Mouse (Mus musculus): ENCODE results near the gene Efcab8. TPM values are rescaled to one million over a fixed set of nuclear protein-coding genes. Genes with fewer than 3 reads are reported as not detected.

The Efcab8 gene
- under 1 TPM; 0.20 to 0.26 TPM for total RNA-seq (2021)
- long read RNA-seq, experiment 1, partial matches to known transcripts: 0 of 4 reads
- long read RNA-seq, experiment 1, other reads (novel, unspliced or antisense): 4 of 4 reads
- long read RNA-seq, experiment 2: 0 reads

DNA sequence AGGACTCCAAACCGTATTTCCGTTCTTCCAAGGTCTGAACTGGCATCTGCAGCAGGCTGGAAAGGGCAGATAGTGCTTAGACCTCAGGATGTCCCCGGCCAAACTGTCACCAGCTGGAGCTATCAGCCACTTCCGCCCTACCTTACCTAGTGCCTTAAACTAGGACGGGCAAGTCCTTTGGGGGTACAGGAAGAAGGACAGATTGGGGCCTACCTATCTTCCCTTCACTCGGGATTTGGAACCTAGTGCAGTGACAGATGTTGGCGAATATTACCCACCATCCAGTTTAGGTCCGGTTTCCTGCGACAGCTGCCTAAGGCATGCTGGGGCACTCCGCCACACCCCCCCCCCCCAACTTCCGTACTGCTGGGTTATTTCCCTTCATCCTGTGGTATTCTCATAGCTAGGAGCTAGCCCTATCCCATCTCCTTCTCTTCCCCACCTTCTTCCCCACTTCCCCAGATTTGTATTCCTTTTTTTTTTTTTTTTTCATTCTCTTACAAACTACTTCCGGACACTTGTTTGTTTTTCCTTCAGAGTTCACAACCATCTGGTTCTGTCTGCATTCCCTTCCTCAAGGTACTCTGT is at the start of gene Efcab8:
Gene Efcab8, plus strand, starts transcription at position 538 of the 588 bp plus-strand sequence.
- DNase-seq (ENCODE audit: low spot score in 2 of 2): no peak

- DNase-seq (ENCODE audit: low spot score in 2 of 2): no peak
Measured at GRCm38 (mm10) chr2:153734033-153734432, 45.7 kb upstream of the Efcab8 start.

DNA sequence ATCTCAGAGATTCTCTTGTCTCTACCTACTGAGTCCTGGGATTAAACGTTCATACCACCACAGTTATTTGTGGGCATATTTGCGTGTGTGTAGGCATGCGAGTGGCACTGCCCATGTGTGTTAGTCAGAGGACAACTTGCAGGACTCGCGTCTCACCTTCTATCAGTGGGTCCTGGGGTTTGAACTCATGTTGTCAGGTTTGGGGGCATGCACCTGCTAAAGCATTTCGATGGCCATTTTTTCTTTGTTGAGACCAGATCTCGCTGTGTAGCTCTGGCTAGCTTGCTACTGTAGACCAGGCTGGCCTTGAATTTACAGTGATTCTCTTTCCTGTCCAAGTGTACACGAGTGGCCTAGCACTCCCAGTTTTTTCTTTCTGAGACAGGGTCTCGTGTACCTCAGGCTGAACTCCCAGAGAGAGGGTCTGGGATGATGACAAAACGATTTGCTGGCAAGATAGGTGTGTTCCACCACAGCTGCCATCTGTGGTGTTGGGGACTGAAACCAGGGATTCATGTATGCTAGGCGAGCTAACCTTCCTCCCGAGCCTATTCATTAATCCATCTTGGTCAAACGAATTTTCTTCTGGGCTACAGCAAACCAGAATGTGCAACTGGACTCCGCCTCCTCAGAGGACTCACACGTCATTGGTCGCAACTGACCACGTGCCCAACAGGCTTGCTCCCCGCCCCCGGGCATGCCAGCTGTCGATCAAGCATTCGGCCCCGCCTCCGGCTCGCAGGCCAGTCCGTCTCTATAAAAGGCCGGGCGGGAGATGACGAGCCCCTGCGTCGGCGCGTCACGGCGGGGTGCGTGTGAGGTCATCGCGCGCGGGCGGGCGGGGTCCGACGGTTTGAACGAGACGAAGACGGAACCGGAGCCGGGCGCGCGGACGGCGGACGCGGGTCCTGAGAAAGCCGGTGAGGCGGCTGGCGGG is 39.0 kb upstream of the Efcab8 start, which contains the start of gene Mapre1:
Gene Mapre1, plus strand, starts transcription at position 775 of the 937 bp plus-strand sequence.
- DNase-seq (ENCODE audit: low spot score in 2 of 2): peak; percentile 99

GRCm38 (mm10) chr2:153741437-153742065 is 38.2 kb upstream of the Efcab8 start:
- peak in 1 of 2 experiments; percentile 78 for DNase-seq (ENCODE audit: low spot score in 2 of 2)

DNA sequence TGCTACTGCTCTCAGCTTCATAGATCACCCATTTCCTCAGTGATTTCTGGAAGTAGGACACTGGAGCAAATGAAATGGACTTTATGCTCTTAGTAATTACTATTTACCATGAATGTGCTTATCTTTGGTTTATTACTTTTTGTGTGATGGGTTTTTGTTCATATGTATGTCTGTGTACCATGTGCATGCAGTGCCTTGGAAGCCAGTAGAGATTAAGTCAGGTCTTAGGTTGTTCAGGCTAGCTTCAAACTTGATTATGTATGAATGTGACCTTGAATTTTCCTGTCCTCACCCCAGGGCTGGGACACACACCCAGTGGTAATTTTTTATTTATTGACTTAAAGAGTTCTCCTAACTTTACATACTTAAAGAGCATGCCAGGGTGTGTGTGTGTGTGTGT is 31.7 kb upstream of the Efcab8 start:
- no peak for DNase-seq (ENCODE audit: low spot score in 2 of 2)

GRCm38 (mm10) chr2:153750363-153750762 is 29.4 kb upstream of the Efcab8 start:
- DNase-seq (ENCODE audit: low spot score in 2 of 2): no peak

- no peak for DNase-seq (ENCODE audit: low spot score in 2 of 2)
Measured at GRCm38 (mm10) chr2:153762121-153762520, 17.6 kb upstream of the Efcab8 start.

DNA sequence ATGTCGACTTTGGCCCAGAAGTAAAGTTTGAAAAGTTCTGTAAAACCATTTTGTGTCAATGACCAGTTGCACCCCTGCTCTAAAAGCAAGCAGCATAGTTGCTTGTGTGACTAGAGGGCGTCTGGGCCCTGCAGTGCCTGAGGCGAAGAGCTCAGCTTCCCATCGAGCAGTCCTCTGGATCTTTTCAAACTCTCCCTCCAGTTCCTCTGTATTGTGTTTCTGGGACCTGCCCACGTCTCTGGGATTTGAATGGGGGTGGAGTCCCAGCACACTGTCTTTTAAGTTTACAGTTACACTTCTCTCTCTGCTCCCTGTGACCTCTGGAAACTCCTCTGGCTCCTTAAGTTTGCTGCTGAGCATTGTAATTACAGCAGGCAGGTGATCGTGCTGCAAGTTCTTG is 12.2 kb upstream of the Efcab8 start:
- DNase-seq (ENCODE audit: low spot score in 2 of 2): no peak

GRCm38 (mm10) chr2:153768881-153769280 is 10.8 kb upstream of the Efcab8 start:
- no peak for DNase-seq (ENCODE audit: low spot score in 2 of 2)

DNA sequence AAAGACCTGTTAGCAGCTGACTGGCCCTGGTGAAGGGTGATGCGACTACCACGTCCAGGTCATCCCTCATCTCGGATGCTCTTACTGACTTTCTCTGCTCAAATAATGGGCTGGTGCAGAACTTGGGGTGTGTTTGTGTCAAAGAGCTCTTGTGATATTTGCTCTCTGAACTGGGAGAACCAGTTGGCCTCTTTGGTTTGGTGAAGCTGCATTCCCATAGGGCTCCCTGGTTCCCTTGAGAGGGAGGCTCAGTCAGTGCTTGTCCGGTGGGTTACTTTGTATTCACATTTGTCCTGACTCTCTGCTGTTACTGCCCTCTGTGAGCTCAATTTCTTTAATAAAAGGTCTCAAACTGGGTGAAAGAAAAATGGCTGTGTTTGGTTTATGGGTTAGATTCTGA is 6.8 kb upstream of the Efcab8 start:
- DNase-seq (ENCODE audit: low spot score in 2 of 2): no peak

DNA sequence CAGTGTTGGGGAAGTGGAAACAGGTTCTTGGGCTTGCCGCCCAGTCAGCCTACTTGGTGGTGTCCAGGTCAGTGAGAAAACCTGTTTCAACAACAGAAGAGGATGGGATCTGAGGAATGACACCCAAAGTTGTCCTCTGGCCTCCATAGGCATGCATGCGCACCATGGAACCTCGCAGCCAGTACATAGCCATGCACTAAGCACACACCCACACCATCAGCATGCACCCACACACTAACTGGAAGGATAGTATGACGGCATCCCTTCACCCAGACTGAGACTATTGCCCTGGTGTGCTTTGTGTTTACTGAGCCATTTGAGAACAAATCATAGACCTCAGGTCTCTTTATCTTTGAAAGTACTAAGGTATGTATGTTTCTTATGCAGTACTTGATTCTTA is 4.3 kb upstream of the Efcab8 start:
- DNase-seq (ENCODE audit: low spot score in 2 of 2): no peak

- DNase-seq (ENCODE audit: low spot score in 2 of 2): peak; percentile 78 to 79
Measured at GRCm38 (mm10) chr2:153778638-153779362, 931 bp upstream of the Efcab8 start.

- no peak for DNase-seq (ENCODE audit: low spot score in 2 of 2)
Measured at GRCm38 (mm10) chr2:153781181-153781580, 1.4 kb downstream of the Efcab8 start.

GRCm38 (mm10) chr2:153784668-153785067 is 4.9 kb downstream of the Efcab8 start:
- DNase-seq (ENCODE audit: low spot score in 2 of 2): no peak

- DNase-seq (ENCODE audit: low spot score in 2 of 2): no peak
Measured at GRCm38 (mm10) chr2:153793366-153793765, 13.6 kb downstream of the Efcab8 start.

DNA sequence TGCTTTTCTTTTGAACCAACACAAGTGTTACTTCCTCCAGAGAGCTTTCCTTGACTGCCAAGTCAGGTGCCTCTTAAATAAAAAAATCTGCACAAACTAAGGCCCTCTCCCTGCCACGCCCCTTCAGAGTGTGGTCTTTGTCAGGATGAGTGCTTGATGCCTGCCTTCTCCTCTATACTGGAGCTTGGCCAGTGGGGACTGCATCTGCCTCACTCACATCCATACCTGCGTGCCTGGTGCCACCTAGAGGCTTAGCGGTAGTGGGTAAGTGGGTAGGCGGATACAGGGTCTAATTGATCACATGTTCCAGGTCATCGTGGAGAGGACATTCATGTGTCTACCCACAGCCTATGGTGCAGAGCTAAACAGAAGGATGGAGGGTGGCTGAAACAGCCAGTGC is 15.4 kb downstream of the Efcab8 start:
- DNase-seq (ENCODE audit: low spot score in 2 of 2): no peak

DNA sequence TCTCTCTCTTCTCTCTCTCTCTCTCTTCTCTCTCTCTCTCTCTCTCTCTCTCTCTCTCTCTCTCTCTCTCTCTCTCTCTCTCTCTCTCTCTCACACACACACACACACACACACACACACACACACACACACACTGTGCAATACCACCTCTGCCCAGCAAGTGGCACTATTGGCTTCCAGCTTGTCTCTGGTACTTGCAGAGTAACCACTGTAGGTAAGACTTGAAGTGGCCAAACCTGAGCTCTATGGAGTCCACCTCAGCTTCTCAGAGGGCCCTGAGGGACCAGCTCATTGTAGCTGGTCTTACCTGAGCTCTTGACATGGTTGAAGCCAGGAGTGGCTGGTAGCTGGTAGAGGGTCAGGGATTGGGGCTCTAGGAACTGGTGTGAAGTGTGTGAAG is 27.7 kb downstream of the Efcab8 start:
- peak; percentile 59 to 75 for DNase-seq (ENCODE audit: low spot score in 2 of 2)

DNA sequence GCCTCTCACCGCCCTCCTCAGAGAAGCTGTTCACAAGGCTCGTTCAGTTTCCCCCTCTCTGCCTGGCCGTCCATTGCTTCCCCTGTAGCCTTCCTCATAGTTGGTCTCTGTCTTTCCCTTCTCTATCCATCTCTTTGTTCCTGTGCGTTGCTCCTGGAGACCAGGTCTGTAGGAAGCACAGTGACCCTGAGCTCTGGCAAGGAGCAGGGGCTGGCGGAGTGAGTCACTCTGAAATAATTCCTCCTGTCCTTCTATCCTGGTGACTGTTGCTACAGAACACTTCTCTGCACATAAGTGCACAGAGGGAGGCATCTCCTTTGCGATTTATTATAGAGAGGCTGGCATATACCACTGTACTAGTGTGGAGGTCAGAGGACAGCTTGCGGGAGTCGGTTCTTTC is 28.4 kb downstream of the Efcab8 start:
- peak in 1 of 2 experiments; percentile 41 for DNase-seq (ENCODE audit: low spot score in 2 of 2)

DNA sequence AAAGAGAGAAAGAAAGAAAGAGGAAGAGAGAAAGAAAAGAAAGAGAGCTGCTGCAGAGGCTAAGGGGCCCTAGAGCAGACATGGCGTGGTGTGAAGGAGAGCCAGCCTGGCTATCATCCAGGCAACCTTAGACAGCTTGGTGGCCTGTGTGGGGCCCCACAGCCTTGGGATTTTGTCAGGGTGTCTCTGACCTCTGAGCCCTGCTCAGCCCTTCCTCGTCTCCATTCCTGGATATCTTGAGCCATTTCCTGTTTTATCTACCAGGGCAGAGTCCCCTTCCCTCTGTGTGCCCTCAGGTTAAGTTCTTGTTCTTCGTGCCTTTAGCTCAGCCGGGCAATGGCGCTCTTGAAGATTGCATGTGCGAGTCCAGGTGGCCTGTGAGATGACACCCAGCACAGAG is 29.1 kb downstream of the Efcab8 start:
- DNase-seq (ENCODE audit: low spot score in 2 of 2): no peak

DNA sequence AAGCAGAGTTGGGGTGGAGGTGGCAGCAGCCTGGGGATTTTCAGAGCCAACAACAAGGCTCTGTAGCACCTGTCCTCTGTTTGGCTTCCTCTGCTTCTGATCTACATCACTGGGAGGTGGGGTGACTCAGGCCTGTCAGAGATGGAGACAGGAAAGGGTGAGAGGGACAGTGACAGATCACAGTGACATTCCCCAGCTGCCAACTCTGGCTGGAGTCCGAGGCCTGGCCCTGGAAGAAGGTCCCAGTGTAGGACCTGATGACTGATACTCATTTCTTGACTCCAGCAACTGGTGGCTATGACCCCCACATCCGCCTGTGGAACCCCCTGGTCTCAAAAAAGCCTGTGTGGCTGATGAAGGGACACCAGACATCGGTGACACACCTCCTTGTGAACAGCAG is 30.2 kb downstream of the Efcab8 start:
- DNase-seq (ENCODE audit: low spot score in 2 of 2): peak in 1 of 2 experiments; percentile 42

DNA sequence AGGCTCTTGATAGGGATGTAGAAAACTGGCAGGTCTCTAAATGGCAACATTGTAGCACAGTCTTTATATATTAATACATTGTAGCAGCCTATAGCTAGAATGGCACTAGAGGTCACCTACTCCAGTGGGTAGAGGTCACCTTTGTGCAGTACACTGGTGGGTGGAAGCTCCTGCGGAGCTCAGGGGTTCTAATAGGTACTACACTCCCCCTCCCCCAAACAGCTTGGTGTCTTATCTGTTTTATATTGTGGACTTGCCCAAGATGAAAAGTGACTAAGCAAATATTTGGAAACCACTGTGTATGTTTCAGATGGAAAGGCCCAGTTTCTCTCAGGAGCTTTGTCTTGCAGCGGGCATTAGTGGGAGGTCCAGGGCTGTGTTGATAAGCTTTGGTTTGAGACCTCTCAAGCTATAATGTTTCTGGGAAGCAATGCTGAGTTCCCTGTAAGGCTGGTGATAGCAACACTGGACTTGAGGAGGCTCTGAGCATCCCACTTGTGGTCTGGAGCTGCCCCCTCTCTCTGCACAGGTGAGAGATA is 42.3 kb downstream of the Efcab8 start:
- DNase-seq (ENCODE audit: low spot score in 2 of 2): no peak

All from adrenal gland, adult 18-20 months (tissue).